Mouse (Mus musculus) kidney, adult 2 months (tissue): Measurements from ENCODE around the gene Hpcal1. TPM values are rescaled to one million over a fixed set of nuclear protein-coding genes. Genes with fewer than 3 reads are reported as not detected.

ENCODE experiments used
- DNase-seq: peaks from one replicate; pipeline ENCODE4 v3.0.0; 2021
- H3K27ac ChIP-seq: fragments of 200-500 bp; 2 replicates; pipeline ENCODE4 v1.5.1; 2012; ENCODE audit warnings: low read depth, low read length, control low read depth, inconsistent platforms; ENCODE audit not compliant: insufficient read depth
- H3K27me3 ChIP-seq: fragments of 200-500 bp; replicated peaks from 2 replicates; pipeline ENCODE4 v1.6.1; 2012; ENCODE audit warnings: mild to moderate bottlenecking, moderate library complexity, low read length, inconsistent platforms; ENCODE audit not compliant: control insufficient read depth, insufficient read depth
- H3K36me3 ChIP-seq: fragments of 200-500 bp; 2 replicates; pipeline ENCODE4 v1.6.1; 2012; ENCODE audit warnings: mild to moderate bottlenecking, moderate library complexity, low read length, inconsistent platforms; ENCODE audit not compliant: control insufficient read depth, insufficient read depth
- H3K4me1 ChIP-seq: fragments of 200-500 bp; 2 replicates; pipeline ENCODE4 v1.6.1; 2011; ENCODE audit warnings: low read length; ENCODE audit not compliant: control insufficient read depth, insufficient read depth
- H3K4me3 ChIP-seq: fragments of 200-500 bp; 2 replicates; pipeline ENCODE4 v1.5.1; 2011; ENCODE audit warnings: mild to moderate bottlenecking, low read depth, low read length, control low read depth; ENCODE audit not compliant: insufficient read depth
- CTCF ChIP-seq: fragments of 200-500 bp; conservative IDR thresholded peaks from 2 replicates; pipeline ENCODE4 v1.5.1; 2011; ENCODE audit warnings: low read depth, mild to moderate bottlenecking, control low read depth, low read length, moderate library complexity, mixed read lengths; ENCODE audit not compliant: insufficient read depth, insufficient read length
- POLR2A ChIP-seq: fragments of 200-500 bp; IDR thresholded peaks from one replicate; pipeline ENCODE4 v1.6.1; 2011; ENCODE audit warnings: low read depth, low read length, control low read depth
- WGBS: fragments of 180-500 bp; shearing (Covaris S2); methylation state at CpG from one replicate; pipeline ENCODE4 v1.1.7; 2018; 5-methylcytosine and 5-hydroxymethylcytosine counted together
- polyA plus RNA-seq: library from polyadenylated mRNA; depleted of rRNA; stranded (reverse); fragments of >200 nt; gene quantifications from 2 replicates; pipeline ENCODE4 v1.2.3, GENCODE M21; 2012

The Hpcal1 gene
- polyA plus RNA-seq, 1 experiment = 128 TPM

- Histone ChIP-seq H3K4me3 (no peak overlapping the region), H3K27me3 (no peaks in the 10 kb centered on the region), H3K4me1 (peaks cover 46% of the 10 kb centered on the region), H3K27ac (no peak overlapping the region), H3K36me3 (no peaks in the 10 kb centered on the region)
- WGBS = 43% methylated on average over 3 of the region's 3 CpGs
- no peak for DNase-seq
- no peak for TF ChIP-seq POLR2A
- no peak for TF ChIP-seq CTCF
Measured at GRCm38 (mm10) chr12:17724412-17725090, 33.9 kb downstream of the Hpcal1 start.

GRCm38 (mm10) chr12:17725592-17725991, 34.9 kb downstream of the Hpcal1 start:
- no peaks in the 10 kb centered on the region for H3K36me3 ChIP-seq
- no peak overlapping the region for H3K27ac ChIP-seq
- peaks cover 49% of the 10 kb centered on the region for H3K4me1 ChIP-seq
- 64% methylated on average over 6 of the region's 6 CpGs for WGBS
- no peak for DNase-seq
- no peak overlapping the region for H3K4me3 ChIP-seq
- H3K27me3 ChIP-seq = no peaks in the 10 kb centered on the region
- TF ChIP-seq POLR2A (no peak), CTCF (no peak)

DNA sequence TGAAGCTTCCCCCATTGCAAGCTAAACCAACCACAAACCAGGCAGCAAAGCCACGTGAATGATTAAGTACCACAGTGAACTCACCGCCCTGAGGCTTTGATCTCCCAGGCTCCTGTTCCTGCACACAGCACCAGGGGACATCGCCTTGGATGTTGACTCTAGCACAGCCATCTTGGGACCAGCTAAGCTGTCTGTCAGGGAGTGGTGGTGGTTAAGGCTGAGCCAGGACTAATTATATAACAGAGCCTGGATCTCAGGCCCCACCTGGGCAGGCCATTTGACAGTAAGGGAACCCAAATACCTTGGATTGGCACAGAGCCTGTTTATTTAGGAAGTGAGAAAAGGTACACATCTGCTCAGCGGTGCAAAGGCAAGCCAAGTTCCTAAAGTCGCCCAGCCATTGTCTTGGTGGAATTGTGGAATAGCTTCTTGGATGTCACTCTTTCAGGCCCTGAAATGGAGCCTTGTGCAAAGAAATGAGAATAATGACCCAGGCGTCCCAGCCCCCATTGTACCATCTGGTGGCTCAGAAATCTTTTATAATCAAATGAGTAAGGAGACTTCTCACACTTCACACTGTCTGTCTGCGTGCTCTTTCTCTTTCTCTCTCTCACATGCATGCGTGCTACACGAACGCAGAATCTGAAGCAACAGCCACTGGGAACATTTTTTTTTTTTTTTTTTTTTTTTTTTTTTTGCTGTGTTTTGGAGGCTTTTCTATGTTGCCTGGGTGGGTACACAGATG, 36.1 kb downstream of the Hpcal1 start:
- peaks cover 55% of the 10 kb centered on the region for H3K4me1 ChIP-seq

GRCm38 (mm10) chr12:17727676-17728339, 37.2 kb downstream of the Hpcal1 start:
- Histone ChIP-seq H3K4me3 (no peak overlapping the region), H3K4me1 (peaks cover 63% of the 10 kb centered on the region), H3K36me3 (no peaks in the 10 kb centered on the region), H3K27ac (peak overlapping the region; percentile 27; the same call in 1 of the 2 replicates), H3K27me3 (no peaks in the 10 kb centered on the region)
- 37% methylated on average over 13 of the region's 13 CpGs for WGBS
- TF ChIP-seq POLR2A (no peak), CTCF (no peak)
- DNase-seq = peak; percentile 70

More for the DNA sequence above, 36.1 kb downstream of the Hpcal1 start:
- H3K36me3 ChIP-seq = no peaks in the 10 kb centered on the region
- H3K27me3 ChIP-seq = no peaks in the 10 kb centered on the region
- peak; percentile 31 for DNase-seq
- no peak overlapping the region for H3K27ac ChIP-seq
- WGBS = 71% methylated on average over 10 of the region's 10 CpGs
- no peak for TF ChIP-seq POLR2A
- no peak for TF ChIP-seq CTCF
- no peak overlapping the region for H3K4me3 ChIP-seq

- Histone ChIP-seq H3K27me3 (no peaks in the 10 kb centered on the region), H3K4me1 (peaks cover 64% of the 10 kb centered on the region)
- WGBS = 44% methylated on average over 13 of the region's 13 CpGs
Measured at GRCm38 (mm10) chr12:17729211-17729900, 38.7 kb downstream of the Hpcal1 start.

DNA sequence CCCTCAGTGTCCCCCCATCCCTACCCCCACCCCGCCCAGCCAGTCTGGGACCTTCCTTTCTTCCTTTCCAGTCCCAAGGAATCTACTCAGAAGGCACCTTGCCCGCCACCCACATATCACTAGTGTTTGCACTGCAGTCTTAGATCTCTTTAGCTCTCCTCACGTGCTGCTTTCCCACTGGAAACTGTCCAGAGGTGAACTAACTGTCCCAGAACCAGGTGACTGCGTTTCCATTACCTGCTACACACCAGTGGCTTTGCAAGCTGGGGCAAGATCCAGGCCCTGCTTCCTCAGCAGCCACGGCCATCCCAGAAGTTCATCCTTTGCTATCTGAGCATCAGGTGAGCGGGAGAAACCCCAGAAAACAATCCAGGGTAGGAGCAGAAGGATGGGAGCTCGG, 41.4 kb downstream of the Hpcal1 start:
- peak; percentile 67 for DNase-seq
- H3K4me1 ChIP-seq = peaks cover 46% of the 10 kb centered on the region
- no peak overlapping the region for H3K4me3 ChIP-seq
- WGBS = 49% methylated on average over 7 of the region's 7 CpGs
- no peaks in the 10 kb centered on the region for H3K36me3 ChIP-seq
- H3K27ac ChIP-seq = no peak overlapping the region
- TF ChIP-seq POLR2A = no peak
- TF ChIP-seq CTCF = no peak
- no peaks in the 10 kb centered on the region for H3K27me3 ChIP-seq

More at GRCm38 (mm10) chr12:17729211-17729900, 38.7 kb downstream of the Hpcal1 start:
- Histone ChIP-seq H3K4me3 (no peak overlapping the region), H3K36me3 (no peaks in the 10 kb centered on the region), H3K27ac (peak overlapping the region; percentile 45)
- DNase-seq = peak; percentile 87
- TF ChIP-seq POLR2A = no peak
- no peak for TF ChIP-seq CTCF
